Mouse (Mus musculus): ENCODE measurements at regions not wholly inside any gene's neighbourhood (a gene's known extent, or its start where the extent isn't known, plus 50 kb on each side); places are given as distances from the start of the nearest gene placed in this dataset.

DNA sequence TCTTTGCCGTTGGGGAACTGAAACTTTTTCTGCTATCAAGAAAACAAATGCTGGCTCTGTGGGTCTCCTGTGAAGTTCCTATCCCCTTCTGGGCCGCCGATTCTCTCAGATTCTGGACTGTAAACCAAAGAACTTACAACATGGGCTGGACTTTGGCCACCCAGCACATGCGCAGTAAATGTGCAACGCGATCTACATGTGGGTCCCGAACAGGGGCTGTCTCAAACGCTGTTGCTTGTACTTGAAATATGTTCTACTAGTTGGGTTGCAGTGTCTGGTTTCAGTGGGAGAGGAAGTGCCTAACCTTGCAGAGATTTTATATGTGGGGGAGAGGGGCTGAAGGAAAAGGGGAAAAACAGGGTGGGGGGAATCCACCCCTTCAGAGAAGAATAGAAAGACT lies 1454.3 kb downstream of the Efna5 start:
- no peak for ATAC-seq (ENCODE audit: low FRiP score)

More for the DNA sequence above, 1454.3 kb downstream of the Efna5 start:
- no peak for TF ChIP-seq CTCF (IDR thresholded peaks at IDR 0.05)
- H3K4me3 ChIP-seq (ENCODE audit: low read depth, low read length): no peak overlapping the region
- H3K9me3 ChIP-seq (ENCODE audit: low read length): no peaks in the 10 kb centered on the region
- H3K4me2 ChIP-seq (ENCODE audit: low read depth, low read length, poor library complexity, severe bottlenecking): no peak overlapping the region
- 91% methylated on average over 8 of the region's 8 CpGs for WGBS
- no peaks in the 10 kb centered on the region for H3K36me3 ChIP-seq (ENCODE audit: insufficient read depth, low read length)
- DNase-seq (ENCODE audit: low spot score): no peak
- no peaks in the 10 kb centered on the region for H3K4me1 ChIP-seq (ENCODE audit: insufficient read depth, low read length)
- no peaks in the 10 kb centered on the region for H3K27me3 ChIP-seq (ENCODE audit: insufficient read depth, low read length)
- H3K27ac ChIP-seq (ENCODE audit: low read depth, low read length): no peak overlapping the region
- no peak overlapping the region for H3K9ac ChIP-seq (replicated peaks; ENCODE audit: low read length, poor library complexity, severe bottlenecking)

Data from midbrain, postnatal 0 days (tissue).